Mouse (Mus musculus): ENCODE data around the gene Tmem192.

DNA sequence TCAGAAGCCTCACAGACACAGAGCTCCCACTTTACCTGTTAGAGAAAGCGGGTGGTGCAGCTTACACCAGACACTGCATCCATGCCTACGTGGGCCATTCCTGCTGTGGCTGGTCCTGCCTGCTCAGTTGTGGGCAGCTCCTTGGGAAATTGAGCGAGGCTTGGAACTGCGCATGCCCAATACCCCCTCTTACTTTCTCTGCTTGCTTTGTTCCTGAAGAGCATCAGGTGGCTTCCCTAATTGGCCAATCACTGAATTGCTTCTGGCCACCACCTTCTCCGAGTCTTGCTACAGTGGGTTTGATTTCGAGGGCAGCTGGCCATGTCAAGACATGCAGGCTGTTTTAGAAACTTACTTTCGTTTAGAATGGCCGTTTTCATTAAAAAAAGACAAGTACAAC is 71.4 kb downstream of the Tmem192 start, which contains the start of the genes Trim61 and Trim60:
- TF ChIP-seq ZMIZ1 (IDR thresholded peaks at IDR 0.05; ENCODE audit: low read depth, low read length) (no peak), CTCF (IDR thresholded peaks at IDR 0.05 in 2 of 3, conservative IDR thresholded peaks at IDR 0.05 in 1 of 3; ENCODE audit: control insufficient read depth in 1 of 3, insufficient read depth in 1 of 3, low read depth in 2 of 3, low read length in 3 of 3, poor library complexity in 1 of 3, severe bottlenecking in 1 of 3) (no peak), TCF12 (IDR thresholded peaks at IDR 0.05; ENCODE audit: low read depth, low read length) (no peak), NRF1 (IDR thresholded peaks at IDR 0.05; ENCODE audit: insufficient read depth, low read depth, low read length, poor library complexity, severe bottlenecking) (no peak), BHLHE40 (IDR thresholded peaks at IDR 0.05; ENCODE audit: borderline replicate concordance, low read depth, low read length) (no peak), POLR2A (IDR thresholded peaks at IDR 0.05; ENCODE audit: control insufficient read depth in 1 of 2, insufficient read depth in 1 of 2, low read depth in 1 of 2, low read length in 2 of 2, poor library complexity in 1 of 2) (no peak), POLR2AphosphoS5 (IDR thresholded peaks at IDR 0.05; ENCODE audit: borderline replicate concordance, low read depth, low read length) (no peak), MXI1 (IDR thresholded peaks at IDR 0.05; ENCODE audit: low read depth, low read length) (no peak), RAD21 (IDR thresholded peaks at IDR 0.05; ENCODE audit: low read depth, low read length) (no peak), USF2 (IDR thresholded peaks at IDR 0.05; ENCODE audit: borderline replicate concordance in 1 of 2, insufficient read depth in 1 of 2, low read depth in 1 of 2, low read length in 2 of 2) (no peak)
